11 mouse cellular contexts compared by ENCODE assay signal in genomic region chr4:107468264-107468663, GRCm38 (mm10). TPM values are rescaled to one million over a fixed set of nuclear protein-coding genes. Genes with fewer than 3 reads are reported as not detected.
DNase-seq lines count a peak whose midpoint lies in the region; ATAC-seq and TF ChIP-seq lines count a peak whose summit lies in the region.
"Had no signal": no experiment of that assay in that cellular context is flagged by ENCODE, and none has a peak within 500 bp of the region (broad histone marks: within the 10 kb centered on the region; RNA-seq: fewer than 3 reads in every experiment).

No protein-coding gene starts in this region.

- WGBS in midbrain, embryonic 10.5 days: 61% methylated on average over 13 of the region's 13 CpGs
- 63% methylated on average over 13 of the region's 13 CpGs for WGBS in midbrain, postnatal 0 days
- 25% methylated on average over 13 of the region's 13 CpGs for WGBS in heart, embryonic 16.5 days
- whole genome bisulfite sequencing in stomach, embryonic 16.5 days: 36% methylated on average over 13 of the region's 13 CpGs

- no peak for TF ChIP-seq CTCF in midbrain, postnatal 0 days (IDR thresholded peaks at IDR 0.05)

- no peak for ATAC-seq in midbrain, postnatal 0 days (ENCODE audit: low FRiP score)
- ATAC-seq in heart, embryonic 16.5 days (replicated peaks; ENCODE audit: extremely low read depth, insufficient read depth, low FRiP score): peak; percentile 49
- peak; percentile 75; the same call in 1 of the 2 replicates for ATAC-seq in stomach, embryonic 16.5 days (ENCODE audit: insufficient read depth, low FRiP score)

- peaks cover 22% of the 10 kb centered on the region for H3K4me1 ChIP-seq in midbrain, embryonic 10.5 days
- H3K4me1 ChIP-seq in midbrain, postnatal 0 days (ENCODE audit: insufficient read depth, low read length): no peaks in the 10 kb centered on the region
- peaks cover 2% of the 10 kb centered on the region; the same call in 1 of the 2 replicates for H3K4me1 ChIP-seq in heart, embryonic 16.5 days (ENCODE audit: control insufficient read depth, insufficient read depth, low read length)
- no peaks in the 10 kb centered on the region; the same call in 1 of the 2 replicates for H3K4me1 ChIP-seq in stomach, embryonic 16.5 days (ENCODE audit: control insufficient read depth, insufficient read depth, low read length)

- no peak overlapping the region for H3K4me2 ChIP-seq in midbrain, postnatal 0 days (ENCODE audit: low read depth, low read length, poor library complexity, severe bottlenecking)
- H3K4me2 ChIP-seq in heart, embryonic 16.5 days (ENCODE audit: low read depth, low read length): no peak overlapping the region
- no peak overlapping the region for H3K4me2 ChIP-seq in stomach, embryonic 16.5 days (ENCODE audit: low read depth, low read length)

- H3K4me3 ChIP-seq in midbrain, embryonic 10.5 days: no peak overlapping the region
- no peak overlapping the region for H3K4me3 ChIP-seq in midbrain, postnatal 0 days (ENCODE audit: low read depth, low read length)
- no peak overlapping the region for H3K4me3 ChIP-seq in heart, embryonic 16.5 days (ENCODE audit: low read length)
- H3K4me3 ChIP-seq in stomach, embryonic 16.5 days (replicated peaks; ENCODE audit: low read length): no peak overlapping the region

- H3K36me3 ChIP-seq in midbrain, embryonic 10.5 days: no peaks in the 10 kb centered on the region
- no peaks in the 10 kb centered on the region for H3K36me3 ChIP-seq in midbrain, postnatal 0 days (ENCODE audit: insufficient read depth, low read length)
- H3K36me3 ChIP-seq in heart, embryonic 16.5 days (ENCODE audit: control insufficient read depth, insufficient read depth): no peaks in the 10 kb centered on the region
- H3K36me3 ChIP-seq in stomach, embryonic 16.5 days (ENCODE audit: control insufficient read depth, insufficient read depth, low read length): no peaks in the 10 kb centered on the region

- no peaks in the 10 kb centered on the region for H3K9me3 ChIP-seq in midbrain, embryonic 10.5 days (replicated peaks)
- no peaks in the 10 kb centered on the region for H3K9me3 ChIP-seq in midbrain, postnatal 0 days (ENCODE audit: low read length)
- no peaks in the 10 kb centered on the region for H3K9me3 ChIP-seq in heart, embryonic 16.5 days (replicated peaks; ENCODE audit: control insufficient read depth, low read length)
- H3K9me3 ChIP-seq in stomach, embryonic 16.5 days (replicated peaks; ENCODE audit: control insufficient read depth, low read length): no peaks in the 10 kb centered on the region

- H3K27me3 ChIP-seq in midbrain, embryonic 10.5 days (ENCODE audit: low read depth, poor library complexity, severe bottlenecking): no peaks in the 10 kb centered on the region
- H3K27me3 ChIP-seq in midbrain, postnatal 0 days (ENCODE audit: insufficient read depth, low read length): no peaks in the 10 kb centered on the region
- H3K27me3 ChIP-seq in heart, embryonic 16.5 days (ENCODE audit: control insufficient read depth, insufficient read depth, low read length): peaks cover 28% of the 10 kb centered on the region
- peaks cover 6% of the 10 kb centered on the region; the same call in 1 of the 2 replicates for H3K27me3 ChIP-seq in stomach, embryonic 16.5 days (ENCODE audit: control insufficient read depth, insufficient read depth, low read length)

- no peak for DNase-seq in midbrain, embryonic 10.5 days (ENCODE audit: low spot score)
- DNase-seq in midbrain, postnatal 0 days (ENCODE audit: low spot score): no peak
- peak; percentile 53 to 61 for DNase-seq in kidney, postnatal 36 days
- no peak for DNase-seq in right cerebral cortex, adult 2 months (ENCODE audit: low spot score in 2 of 2)
- no peak for DNase-seq in cerebellum, postnatal 14 days
- DNase-seq in gastrocnemius, adult 8-10 months (ENCODE audit: low spot score in 2 of 2): no peak
- DNase-seq: layer of hippocampus, adult 9-11 months; right cerebral cortex, adult 18-20 months had no signal

- no peak overlapping the region for H3K9ac ChIP-seq in midbrain, postnatal 0 days (replicated peaks; ENCODE audit: low read length, poor library complexity, severe bottlenecking)
- no peak overlapping the region for H3K9ac ChIP-seq in heart, embryonic 16.5 days (ENCODE audit: low read length)
- no peak overlapping the region for H3K9ac ChIP-seq in stomach, embryonic 16.5 days (ENCODE audit: low read length)

- 0 out of 2 replicates have a peak overlapping the region, but pooled peaks have one; percentile 9 for H3K27ac ChIP-seq in midbrain, embryonic 10.5 days (replicated peaks)
- no peak overlapping the region for H3K27ac ChIP-seq in midbrain, postnatal 0 days (ENCODE audit: low read depth, low read length)
- no peak overlapping the region for H3K27ac ChIP-seq in heart, embryonic 16.5 days (ENCODE audit: low read length)
- H3K27ac ChIP-seq in stomach, embryonic 16.5 days (ENCODE audit: low read length): no peak overlapping the region
- H3K27ac ChIP-seq: macrophage had no signal

RNA-seq across cellular contexts. Expression of gene Glis1, which starts 33.9 kb away (rescaled TPM):
- 2.1 and 2.2 TPM in 2 replicates for polyA plus RNA-seq in midbrain, embryonic 10.5 days (2016; fragmentation: Nextera tagmentation; extraction: Ambion mirVana)
- 1.4 and 1.8 TPM in 2 replicates for total RNA-seq in midbrain, postnatal 0 days (2014; rRNA removed)
- 1.5 and 2.1 TPM in 2 replicates for polyA plus RNA-seq in midbrain, postnatal 0 days (2015; fragmentation: Nextera tagmentation; extraction: Ambion mirVana)
- polyA plus RNA-seq in heart, embryonic 16.5 days (2015; fragmentation: Nextera tagmentation; extraction: Ambion mirVana): 0.16 and 0.47 TPM in 2 replicates
- 0.21 and 0.87 TPM in 2 replicates for polyA plus RNA-seq in stomach, embryonic 16.5 days (2015; fragmentation: Nextera tagmentation; extraction: Ambion mirVana)
- under 1 TPM in 3 of 4 experiments, not detected in 1; 0.12 to 0.58 (median 0.31) TPM for total RNA-seq in gastrocnemius, adult 8-10 months (2022)
- polyA plus RNA-seq: macrophage had no signal

Comparison
In these comparisons a context has a peak if more than half of its experiments do, and no peak if none do; other contexts are left out.
1. DNase-seq: peak in kidney, postnatal 36 days (2 of 2); none in midbrain, embryonic 10.5 days (single experiment), midbrain, postnatal 0 days (single experiment), right cerebral cortex, adult 2 months (0 of 2), cerebellum, postnatal 14 days (0 of 2) and gastrocnemius, adult 8-10 months (0 of 2).